Mouse (Mus musculus) CH12.LX (cell line): ENCODE results near the gene Pbx1.

Source experiments
- CTCF ChIP-seq, 2 experiments: IDR thresholded peaks in 1 of 2; conservative IDR thresholded peaks in 1 of 2; 2 replicates each; pipeline ENCODE4 v1.5.1; 2011 to 2012; ENCODE audit warnings: low read depth in 2 of 2, low read length in 2 of 2, improper control_type of control experiment in 1 of 2, inconsistent platforms in 1 of 2, mild to moderate bottlenecking in 1 of 2, moderate library complexity in 1 of 2
- ELF1 ChIP-seq: IDR thresholded peaks from 2 replicates; pipeline ENCODE4 v1.6.1; 2014; ENCODE audit warnings: low read depth, mild to moderate bottlenecking, inconsistent platforms, low read length, improper control_type of control experiment
- JUND ChIP-seq: conservative IDR thresholded peaks from 2 replicates; pipeline ENCODE4 v1.6.1; 2011; ENCODE audit warnings: low read depth, low read length, improper control_type of control experiment
- MEF2A ChIP-seq: IDR thresholded peaks from 2 replicates; pipeline ENCODE4 v1.6.1; 2014; ENCODE audit warnings: low read depth, mild to moderate bottlenecking, inconsistent platforms, low read length, improper control_type of control experiment, borderline replicate concordance
- POLR2A ChIP-seq: IDR thresholded peaks from 2 replicates; pipeline ENCODE4 v1.6.1; 2011; ENCODE audit warnings: low read depth, mild to moderate bottlenecking, improper control_type of control experiment, low read length
- RAD21 ChIP-seq: IDR thresholded peaks from 2 replicates; pipeline ENCODE4 v1.6.1; 2011; ENCODE audit warnings: low read depth, mild to moderate bottlenecking, low read length, improper control_type of control experiment, moderate library complexity
- USF1 ChIP-seq: IDR thresholded peaks from 2 replicates; pipeline ENCODE4 v1.6.1; 2014; ENCODE audit warnings: low read depth, mild to moderate bottlenecking, inconsistent platforms, low read length, improper control_type of control experiment
- USF2 ChIP-seq: conservative IDR thresholded peaks from 2 replicates; pipeline ENCODE4 v1.6.1; 2011; ENCODE audit warnings: low read depth, low read length, improper control_type of control experiment
- ZC3H11A ChIP-seq: IDR thresholded peaks from 2 replicates; pipeline ENCODE4 v1.6.1; 2012; ENCODE audit warnings: low read depth, mild to moderate bottlenecking, inconsistent platforms, low read length, improper control_type of control experiment
- ZKSCAN1 ChIP-seq: IDR thresholded peaks from 2 replicates; pipeline ENCODE4 v1.6.1; 2012; ENCODE audit warnings: low read depth, inconsistent platforms, low read length, improper control_type of control experiment, borderline replicate concordance
- ZMIZ1 ChIP-seq: IDR thresholded peaks from 2 replicates; pipeline ENCODE4 v1.6.1; 2012; ENCODE audit warnings: low read depth, mild to moderate bottlenecking, inconsistent platforms, low read length, improper control_type of control experiment

DNA sequence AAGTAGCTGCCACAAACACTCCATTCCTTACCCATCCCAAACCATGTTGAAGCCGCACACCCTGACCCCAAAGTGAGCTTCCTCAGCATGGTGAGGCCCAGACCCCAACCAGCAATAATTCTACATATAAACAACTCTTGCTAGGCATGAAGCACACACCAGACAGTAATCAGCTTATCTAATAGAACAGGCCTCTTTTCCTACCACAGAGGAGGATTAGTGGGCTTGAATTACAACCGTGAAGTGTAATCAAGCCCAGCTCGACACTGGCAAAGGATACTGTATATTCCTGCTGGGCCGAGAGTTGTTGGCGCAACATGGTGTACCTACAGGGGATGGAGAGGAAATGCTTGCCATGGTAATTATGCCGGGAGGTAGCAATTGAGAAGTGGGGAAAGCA lies 205.9 kb downstream of the Pbx1 start:
- TF ChIP-seq ZC3H11A (no peak), RAD21 (no peak), ELF1 (no peak), MEF2A (no peak), POLR2A (no peak), USF1 (no peak), CTCF (conservative IDR thresholded peaks at IDR 0.05 in 1 of 2, IDR thresholded peaks at IDR 0.05 in 1 of 2; ENCODE audit: low read depth in 2 of 2, low read length in 2 of 2) (no peak), ZKSCAN1 (no peak), ZMIZ1 (no peak), JUND (no peak), USF2 (no peak)
